Mouse (Mus musculus): ENCODE data around the gene Fgl2. TPM values are rescaled to one million over a fixed set of nuclear protein-coding genes. Genes with fewer than 3 reads are reported as not detected.

The Fgl2 gene
- polyA plus RNA-seq, 1 experiment from 2014 or later, result 1.3 TPM

GRCm38 (mm10) chr5:21414116-21414820, 41.8 kb downstream of the Fgl2 start:
- Histone ChIP-seq H3K27ac (replicated peaks; ENCODE audit: low read depth, low read length) (no peak overlapping the region), H3K9ac (replicated peaks; ENCODE audit: low read length) (no peak overlapping the region), H3K36me3 (replicated peaks; ENCODE audit: control insufficient read depth, insufficient read depth, low read depth, low read length) (no peaks in the 10 kb centered on the region), H3K27me3 (ENCODE audit: control insufficient read depth, insufficient read depth, low read length) (no peaks in the 10 kb centered on the region), H3K4me3 (ENCODE audit: low read depth, low read length) (no peak overlapping the region), H3K4me1 (ENCODE audit: control insufficient read depth, insufficient read depth, low read length) (no peaks in the 10 kb centered on the region), H3K4me2 (ENCODE audit: low read depth, low read length) (no peak overlapping the region), H3K9me3 (replicated peaks; ENCODE audit: control insufficient read depth, low read length) (no peaks in the 10 kb centered on the region)
- WGBS, result 56% methylated on average over 1 of the region's 1 CpGs
- ATAC-seq (replicated peaks; ENCODE audit: insufficient number of reproducible peaks, low FRiP score, low TSS enrichment, low read depth), result no peak
- no peak for DNase-seq (ENCODE audit: low spot score)

GRCm38 (mm10) chr5:21418613-21419012, 46.2 kb downstream of the Fgl2 start:
- no peak overlapping the region for H3K9ac ChIP-seq (replicated peaks; ENCODE audit: low read length)

GRCm38 (mm10) chr5:21420609-21421008, 48.2 kb downstream of the Fgl2 start:
- H3K27ac ChIP-seq (replicated peaks; ENCODE audit: low read depth, low read length), result no peak overlapping the region
- ATAC-seq (replicated peaks; ENCODE audit: insufficient number of reproducible peaks, low FRiP score, low TSS enrichment, low read depth) (no peak), DNase-seq (ENCODE audit: low spot score) (peak; percentile 47)
- no peaks in the 10 kb centered on the region for H3K27me3 ChIP-seq (ENCODE audit: control insufficient read depth, insufficient read depth, low read length)
- H3K9ac ChIP-seq (replicated peaks; ENCODE audit: low read length), result no peak overlapping the region
- H3K4me2 ChIP-seq (ENCODE audit: low read depth, low read length), result no peak overlapping the region
- H3K4me1 ChIP-seq (ENCODE audit: control insufficient read depth, insufficient read depth, low read length), result no peaks in the 10 kb centered on the region
- H3K36me3 ChIP-seq (replicated peaks; ENCODE audit: control insufficient read depth, insufficient read depth, low read depth, low read length), result no peaks in the 10 kb centered on the region
- no peaks in the 10 kb centered on the region for H3K9me3 ChIP-seq (replicated peaks; ENCODE audit: control insufficient read depth, low read length)
- no peak overlapping the region for H3K4me3 ChIP-seq (ENCODE audit: low read depth, low read length)
- WGBS, result 32% methylated on average over 1 of the region's 1 CpGs

More at GRCm38 (mm10) chr5:21418613-21419012, 46.2 kb downstream of the Fgl2 start:
- Histone ChIP-seq H3K4me2 (ENCODE audit: low read depth, low read length) (no peak overlapping the region), H3K27ac (replicated peaks; ENCODE audit: low read depth, low read length) (no peak overlapping the region), H3K9me3 (replicated peaks; ENCODE audit: control insufficient read depth, low read length) (no peaks in the 10 kb centered on the region), H3K27me3 (ENCODE audit: control insufficient read depth, insufficient read depth, low read length) (no peaks in the 10 kb centered on the region), H3K4me1 (ENCODE audit: control insufficient read depth, insufficient read depth, low read length) (no peaks in the 10 kb centered on the region), H3K4me3 (ENCODE audit: low read depth, low read length) (no peak overlapping the region), H3K36me3 (replicated peaks; ENCODE audit: control insufficient read depth, insufficient read depth, low read depth, low read length) (no peaks in the 10 kb centered on the region)
- DNase-seq (ENCODE audit: low spot score) (no peak), ATAC-seq (replicated peaks; ENCODE audit: insufficient number of reproducible peaks, low FRiP score, low TSS enrichment, low read depth) (no peak)
- 61% methylated on average over 4 of the region's 4 CpGs for WGBS

- no peak within 1 kb of the TSS for H3K27ac ChIP-seq (replicated peaks; ENCODE audit: low read depth, low read length)
- no peaks in the 10 kb centered on the region for H3K36me3 ChIP-seq (replicated peaks; ENCODE audit: control insufficient read depth, insufficient read depth, low read depth, low read length)
- H3K4me3 ChIP-seq (ENCODE audit: low read depth, low read length), result peak within 1 kb of the TSS; percentile 80
- peak; percentile 100 for ATAC-seq (replicated peaks; ENCODE audit: insufficient number of reproducible peaks, low FRiP score, low TSS enrichment, low read depth)
- no peaks in the 10 kb centered on the region for H3K4me1 ChIP-seq (ENCODE audit: control insufficient read depth, insufficient read depth, low read length)
- no peaks in the 10 kb centered on the region for H3K27me3 ChIP-seq (ENCODE audit: control insufficient read depth, insufficient read depth, low read length)
- peak within 1 kb of the TSS; percentile 93 for H3K4me2 ChIP-seq (ENCODE audit: low read depth, low read length)
- no peaks in the 10 kb centered on the region for H3K9me3 ChIP-seq (replicated peaks; ENCODE audit: control insufficient read depth, low read length)
- H3K9ac ChIP-seq (replicated peaks; ENCODE audit: low read length), result peak within 1 kb of the TSS; percentile 73
- peak; percentile 99 for DNase-seq (ENCODE audit: low spot score)
- under 1% methylated on average over 68 of the region's 68 CpGs for WGBS
Measured at GRCm38 (mm10) chr5:21424614-21425602, 52.5 kb downstream of the Fgl2 start, which contains the start of the genes Ccdc146 and Fam185a. Gene Ccdc146 (minus strand): TSS chr5:21424677. Gene Fam185a (plus strand): TSS chr5:21424958.

GRCm38 (mm10) chr5:21426666-21427065, 54.2 kb downstream of the Fgl2 start:
- DNase-seq (ENCODE audit: low spot score) (no peak), ATAC-seq (replicated peaks; ENCODE audit: insufficient number of reproducible peaks, low FRiP score, low TSS enrichment, low read depth) (no peak)
- WGBS, result 95% methylated on average over 6 of the region's 6 CpGs
- Histone ChIP-seq H3K9ac (replicated peaks; ENCODE audit: low read length) (no peak overlapping the region), H3K4me3 (ENCODE audit: low read depth, low read length) (no peak overlapping the region), H3K4me1 (ENCODE audit: control insufficient read depth, insufficient read depth, low read length) (no peaks in the 10 kb centered on the region), H3K36me3 (replicated peaks; ENCODE audit: control insufficient read depth, insufficient read depth, low read depth, low read length) (no peaks in the 10 kb centered on the region), H3K27me3 (ENCODE audit: control insufficient read depth, insufficient read depth, low read length) (no peaks in the 10 kb centered on the region), H3K9me3 (replicated peaks; ENCODE audit: control insufficient read depth, low read length) (no peaks in the 10 kb centered on the region), H3K27ac (replicated peaks; ENCODE audit: low read depth, low read length) (no peak overlapping the region), H3K4me2 (ENCODE audit: low read depth, low read length) (no peak overlapping the region)

Other genes with a start within 250 kb of the Fgl2 start
- 1.7 and 1.8 TPM in 2 replicates for gene Gsap, start 186.4 kb upstream of the Fgl2 start, polyA plus RNA-seq (2014; fragmentation: Nextera tagmentation; extraction: Ambion mirVana)
- 0.45 TPM in 1 of 2 replicates, not detected in the other for gene Ccdc146, start 52.0 kb downstream of the Fgl2 start, polyA plus RNA-seq (2014; fragmentation: Nextera tagmentation; extraction: Ambion mirVana)
- 5.9 and 6.9 TPM in 2 replicates for gene Fam185a, start 52.3 kb downstream of the Fgl2 start, polyA plus RNA-seq (2014; fragmentation: Nextera tagmentation; extraction: Ambion mirVana)
- 40.2 and 42.8 TPM in 2 replicates for gene Lrrc17, start 170.9 kb downstream of the Fgl2 start, polyA plus RNA-seq (2014; fragmentation: Nextera tagmentation; extraction: Ambion mirVana)